8 mouse cellular contexts compared by ENCODE assay signal in genomic region chr13:58148256-58148831, GRCm38 (mm10). TPM values are rescaled to one million over a fixed set of nuclear protein-coding genes. Genes with fewer than 3 reads are reported as not detected.
A peak's percentile ranks its signal among the peaks of the same experiment; 100 is the strongest.
DNase-seq lines count a peak whose midpoint lies in the region; ATAC-seq and TF ChIP-seq lines count a peak whose summit lies in the region.

No protein-coding gene starts in this region.

- WGBS in lung, embryonic 14.5 days = 1% methylated on average over 17 of the region's 17 CpGs
- WGBS in hindbrain, embryonic 11.5 days = 1% methylated on average over 17 of the region's 17 CpGs
- WGBS in limb, embryonic 12.5 days = 2% methylated on average over 17 of the region's 17 CpGs
- WGBS in midbrain, postnatal 0 days = under 1% methylated on average over 17 of the region's 17 CpGs

- H3K36me3 ChIP-seq in lung, embryonic 14.5 days (ENCODE audit: insufficient read depth) = no peaks in the 10 kb centered on the region
- no peaks in the 10 kb centered on the region for H3K36me3 ChIP-seq in hindbrain, embryonic 11.5 days (ENCODE audit: control insufficient read depth, insufficient read depth, low read length)
- H3K36me3 ChIP-seq in limb, embryonic 12.5 days = no peaks in the 10 kb centered on the region
- H3K36me3 ChIP-seq in midbrain, postnatal 0 days (ENCODE audit: insufficient read depth, low read length) = no peaks in the 10 kb centered on the region

- no peaks in the 10 kb centered on the region for H3K9me3 ChIP-seq in lung, embryonic 14.5 days (ENCODE audit: low read depth, low read length)
- H3K9me3 ChIP-seq in hindbrain, embryonic 11.5 days (ENCODE audit: control insufficient read depth, low read length) = no peaks in the 10 kb centered on the region
- 0 out of 2 replicates have a peak, but pooled peaks cover 7% of the 10 kb centered on the region for H3K9me3 ChIP-seq in limb, embryonic 12.5 days
- H3K9me3 ChIP-seq in midbrain, postnatal 0 days (ENCODE audit: low read length) = no peaks in the 10 kb centered on the region

- no peaks in the 10 kb centered on the region for H3K27me3 ChIP-seq in lung, embryonic 14.5 days (ENCODE audit: insufficient read depth, low read length)
- no peaks in the 10 kb centered on the region for H3K27me3 ChIP-seq in hindbrain, embryonic 11.5 days (ENCODE audit: control insufficient read depth, insufficient read depth, low read length)
- no peaks in the 10 kb centered on the region; the same call in 1 of the 2 replicates for H3K27me3 ChIP-seq in limb, embryonic 12.5 days
- H3K27me3 ChIP-seq in midbrain, postnatal 0 days (ENCODE audit: insufficient read depth, low read length) = no peaks in the 10 kb centered on the region

- ATAC-seq in lung, embryonic 14.5 days (ENCODE audit: insufficient read depth) = peak; percentile 95
- ATAC-seq in erythroid progenitor cell, adult 5-6 weeks (replicated peaks; ENCODE audit: low FRiP score, poor library complexity, severe bottlenecking) = peak; percentile 94
- peak; percentile 88 for ATAC-seq in hindbrain, embryonic 11.5 days (ENCODE audit: low FRiP score)
- ATAC-seq in limb, embryonic 12.5 days (ENCODE audit: insufficient number of reproducible peaks, insufficient read depth, low FRiP score, low TSS enrichment, low read depth) = peak; percentile 81
- ATAC-seq in midbrain, postnatal 0 days (ENCODE audit: low FRiP score) = peak; percentile 79

- no peak for TF ChIP-seq CTCF in lung, embryonic 14.5 days (IDR thresholded peaks at IDR 0.05; ENCODE audit: low read depth)
- no peak for TF ChIP-seq CTCF in midbrain, postnatal 0 days (IDR thresholded peaks at IDR 0.05)

- peak overlapping the region; percentile 36 for H3K4me3 ChIP-seq in lung, embryonic 14.5 days (ENCODE audit: low read depth, low read length)
- peak overlapping the region; percentile 29 for H3K4me3 ChIP-seq in hindbrain, embryonic 11.5 days (ENCODE audit: low read depth, low read length)
- H3K4me3 ChIP-seq in limb, embryonic 12.5 days (replicated peaks) = peak overlapping the region; percentile 40
- peak overlapping the region; percentile 33 for H3K4me3 ChIP-seq in midbrain, postnatal 0 days (ENCODE audit: low read depth, low read length)

- peak; percentile 93 for DNase-seq in lung, embryonic 14.5 days
- no peak for DNase-seq in lung, postnatal 25 days (ENCODE audit: low spot score)
- DNase-seq in c-Kit-negative CD71-positive TER-119-positive erythroid progenitor cells, embryonic 14.5 days (ENCODE audit: low read depth, low spot score) = peak; percentile 58
- peak; percentile 85 for DNase-seq in hindbrain, embryonic 11.5 days (ENCODE audit: low spot score)
- peak; percentile 87 for DNase-seq in midbrain, postnatal 0 days (ENCODE audit: low spot score)
- DNase-seq in thymus, postnatal 14 days = peak; percentile 47

- no peaks in the 10 kb centered on the region for H3K4me1 ChIP-seq in lung, embryonic 14.5 days (ENCODE audit: insufficient read depth)
- H3K4me1 ChIP-seq in hindbrain, embryonic 11.5 days (replicated peaks; ENCODE audit: control insufficient read depth, insufficient read depth, low read length) = no peaks in the 10 kb centered on the region
- no peaks in the 10 kb centered on the region; the same call in 1 of the 2 replicates for H3K4me1 ChIP-seq in limb, embryonic 12.5 days (replicated peaks)
- no peaks in the 10 kb centered on the region; the same call in 1 of the 2 replicates for H3K4me1 ChIP-seq in midbrain, postnatal 0 days (ENCODE audit: insufficient read depth, low read length)

- peak overlapping the region; percentile 71 for H3K4me2 ChIP-seq in lung, embryonic 14.5 days
- peak overlapping the region; percentile 74 for H3K4me2 ChIP-seq in hindbrain, embryonic 11.5 days (replicated peaks; ENCODE audit: low read depth, low read length)
- peak overlapping the region; percentile 74 for H3K4me2 ChIP-seq in limb, embryonic 12.5 days
- H3K4me2 ChIP-seq in midbrain, postnatal 0 days (ENCODE audit: low read depth, low read length, poor library complexity, severe bottlenecking) = peak overlapping the region; percentile 52

- peak overlapping the region; percentile 37 for H3K9ac ChIP-seq in lung, embryonic 14.5 days
- no peak overlapping the region for H3K9ac ChIP-seq in hindbrain, embryonic 11.5 days (ENCODE audit: low read depth, low read length)
- H3K9ac ChIP-seq in limb, embryonic 12.5 days (replicated peaks) = peak overlapping the region; percentile 9; the same call in 1 of the 2 replicates
- 0 out of 2 replicates have a peak overlapping the region, but pooled peaks have one; percentile 9 for H3K9ac ChIP-seq in midbrain, postnatal 0 days (replicated peaks; ENCODE audit: low read length, poor library complexity, severe bottlenecking)

- peak overlapping the region; percentile 21; the same call in 1 of the 2 replicates for H3K27ac ChIP-seq in lung, embryonic 14.5 days (ENCODE audit: low read depth)
- H3K27ac ChIP-seq in hindbrain, embryonic 11.5 days (ENCODE audit: low read depth, low read length) = peak overlapping the region; percentile 30; the same call in 1 of the 2 replicates
- no peak overlapping the region for H3K27ac ChIP-seq in limb, embryonic 12.5 days
- 0 out of 2 replicates have a peak overlapping the region, but pooled peaks have one; percentile 6 for H3K27ac ChIP-seq in midbrain, postnatal 0 days (ENCODE audit: low read depth, low read length)

RNA-seq across cellular contexts. Expression of gene Idnk, which starts 9.1 kb away (rescaled TPM):
- polyA plus RNA-seq in lung, embryonic 14.5 days (2014; fragmentation: Nextera tagmentation; extraction: Ambion mirVana) = 29.7 and 30.9 TPM in 2 replicates
- total RNA-seq in erythroid progenitor cell, adult 5-6 weeks (2015; ENCODE audit: low replicate concordance) = 20.5 and 37.8 TPM in 2 replicates
- 13.5 and 18.4 TPM in 2 replicates for total RNA-seq in erythroid progenitor cell, adult 5-6 weeks (2017; ENCODE audit: low replicate concordance)
- polyA plus RNA-seq in hindbrain, embryonic 11.5 days (2014; fragmentation: Nextera tagmentation; extraction: Ambion mirVana) = 57.8 and 62.7 TPM in 2 replicates
- polyA plus RNA-seq in limb, embryonic 12.5 days (2016; fragmentation: Nextera tagmentation; extraction: Ambion mirVana) = 40.9 and 43.2 TPM in 2 replicates
- 18.4 and 23.3 TPM in 2 replicates for total RNA-seq in midbrain, postnatal 0 days (2014; rRNA removed)
- 54.3 and 54.6 TPM in 2 replicates for polyA plus RNA-seq in midbrain, postnatal 0 days (2015; fragmentation: Nextera tagmentation; extraction: Ambion mirVana)

RNA-seq across cellular contexts. Expression of gene Hnrnpa0, which starts 20.0 kb away (rescaled TPM):
- 46.5 and 51.7 TPM in 2 replicates for polyA plus RNA-seq in lung, embryonic 14.5 days (2014; fragmentation: Nextera tagmentation; extraction: Ambion mirVana)
- total RNA-seq in erythroid progenitor cell, adult 5-6 weeks (2015; ENCODE audit: low replicate concordance) = 32.4 and 38.1 TPM in 2 replicates
- total RNA-seq in erythroid progenitor cell, adult 5-6 weeks (2017; ENCODE audit: low replicate concordance) = 21.2 and 38.1 TPM in 2 replicates
- 56.9 and 61.9 TPM in 2 replicates for polyA plus RNA-seq in hindbrain, embryonic 11.5 days (2014; fragmentation: Nextera tagmentation; extraction: Ambion mirVana)
- polyA plus RNA-seq in limb, embryonic 12.5 days (2016; fragmentation: Nextera tagmentation; extraction: Ambion mirVana) = 52.8 and 56.4 TPM in 2 replicates
- 183 and 185 TPM in 2 replicates for total RNA-seq in midbrain, postnatal 0 days (2014; rRNA removed)
- 51.4 and 62.5 TPM in 2 replicates for polyA plus RNA-seq in midbrain, postnatal 0 days (2015; fragmentation: Nextera tagmentation; extraction: Ambion mirVana)

RNA-seq across cellular contexts. Expression of gene Klhl3, which starts 35.0 kb away (rescaled TPM):
- 3.6 and 3.9 TPM in 2 replicates for polyA plus RNA-seq in lung, embryonic 14.5 days (2014; fragmentation: Nextera tagmentation; extraction: Ambion mirVana)
- total RNA-seq in erythroid progenitor cell, adult 5-6 weeks (2015; ENCODE audit: low replicate concordance) = 0.36 and 0.84 TPM in 2 replicates
- not detected in 2 replicates for total RNA-seq in erythroid progenitor cell, adult 5-6 weeks (2017; ENCODE audit: low replicate concordance)
- 3.8 and 3.9 TPM in 2 replicates for polyA plus RNA-seq in hindbrain, embryonic 11.5 days (2014; fragmentation: Nextera tagmentation; extraction: Ambion mirVana)
- 4.4 TPM in 2 replicates for polyA plus RNA-seq in limb, embryonic 12.5 days (2016; fragmentation: Nextera tagmentation; extraction: Ambion mirVana)
- 11.0 and 13.4 TPM in 2 replicates for total RNA-seq in midbrain, postnatal 0 days (2014; rRNA removed)
- 9.8 and 11.2 TPM in 2 replicates for polyA plus RNA-seq in midbrain, postnatal 0 days (2015; fragmentation: Nextera tagmentation; extraction: Ambion mirVana)
